Mouse (Mus musculus): Measurements from ENCODE around the gene Ksr1.

The Ksr1 gene

GRCm38 (mm10) chr11:79093386-79093906 is 52.8 kb downstream of the Ksr1 start:
- no peak for DNase-seq

- DNase-seq, result no peak
These were observed 53.4 kb downstream of the Ksr1 start for GRCm38 (mm10) chr11:79092802-79093201.

GRCm38 (mm10) chr11:79092245-79092644 is 54.0 kb downstream of the Ksr1 start:
- no peak for DNase-seq

GRCm38 (mm10) chr11:79089756-79090155 is 56.5 kb downstream of the Ksr1 start:
- no peak for DNase-seq

GRCm38 (mm10) chr11:79089027-79089426 is 57.2 kb downstream of the Ksr1 start:
- DNase-seq, result no peak

GRCm38 (mm10) chr11:79088325-79088724 is 57.9 kb downstream of the Ksr1 start:
- no peak for DNase-seq

- DNase-seq, result peak; percentile 62
These were observed 58.4 kb downstream of the Ksr1 start for GRCm38 (mm10) chr11:79087731-79088311.

GRCm38 (mm10) chr11:79086787-79087186 is 59.4 kb downstream of the Ksr1 start:
- no peak for DNase-seq

- peak; percentile 48 for DNase-seq
These were observed 61.1 kb downstream of the Ksr1 start for GRCm38 (mm10) chr11:79085059-79085458.

GRCm38 (mm10) chr11:79083018-79083441 is 63.2 kb downstream of the Ksr1 start:
- peak; percentile 78 for DNase-seq

- DNase-seq, result peak; percentile 75
These were observed 65.0 kb downstream of the Ksr1 start for GRCm38 (mm10) chr11:79080965-79081891.

- DNase-seq, result peak; percentile 78
These were observed 66.1 kb downstream of the Ksr1 start for GRCm38 (mm10) chr11:79080081-79080480.

GRCm38 (mm10) chr11:79076484-79076883 is 69.7 kb downstream of the Ksr1 start:
- DNase-seq, result peak; percentile 62

GRCm38 (mm10) chr11:79075044-79075443 is 71.2 kb downstream of the Ksr1 start:
- no peak for DNase-seq

- DNase-seq, result no peak
These were observed 71.6 kb downstream of the Ksr1 start for GRCm38 (mm10) chr11:79074611-79075010.

- no peak for DNase-seq
These were observed 72.6 kb downstream of the Ksr1 start for GRCm38 (mm10) chr11:79073583-79073982.

GRCm38 (mm10) chr11:79072108-79072507 is 74.1 kb downstream of the Ksr1 start:
- no peak for DNase-seq

- DNase-seq, result no peak
These were observed 74.9 kb downstream of the Ksr1 start for GRCm38 (mm10) chr11:79071082-79071972.

- peak; percentile 78 for DNase-seq
These were observed 76.6 kb downstream of the Ksr1 start for GRCm38 (mm10) chr11:79069453-79070153.

GRCm38 (mm10) chr11:79067172-79067571 is 79.0 kb downstream of the Ksr1 start:
- DNase-seq, result no peak

GRCm38 (mm10) chr11:79066191-79066530 is 80.0 kb downstream of the Ksr1 start:
- peak; percentile 61 for DNase-seq

All from lung, postnatal 36 days (tissue).